Mouse (Mus musculus) embryonic facial prominence, embryonic 14.5 days (tissue): Measurements from ENCODE around the gene Glrp1. TPM values are rescaled to one million over a fixed set of nuclear protein-coding genes. Genes with fewer than 3 reads are reported as not detected.

Experiments used
- ATAC-seq: fragments of 200-750 bp; cut with Nextera tagmentation; 2 replicates; pipeline ENCODE4 v1.8.0; 2017; ENCODE audit warnings: low read depth, moderate number of reproducible peaks, moderate TSS enrichment
- DNase-seq: peaks from one replicate; pipeline ENCODE4 v3.0.0-alpha.2; 2015; ENCODE audit warnings: low spot score
- H3K27ac ChIP-seq: fragments of 300-500 bp; sonication (generic); replicated peaks from 2 replicates; pipeline ENCODE4 v1.5.1; 2014; ENCODE audit warnings: low read depth, mild to moderate bottlenecking, low read length, moderate library complexity
- H3K27me3 ChIP-seq: fragments of 300-500 bp; sonication (generic); replicated peaks from 2 replicates; pipeline ENCODE4 v1.6.1; 2014; ENCODE audit warnings: low read length; ENCODE audit not compliant: control insufficient read depth, insufficient read depth
- H3K36me3 ChIP-seq: fragments of 300-500 bp; sonication (generic); 2 replicates; pipeline ENCODE4 v1.6.1; 2014; ENCODE audit warnings: low read length, mixed read lengths; ENCODE audit not compliant: control insufficient read depth, insufficient read depth
- H3K4me1 ChIP-seq: fragments of 300-500 bp; sonication (generic); 2 replicates; pipeline ENCODE4 v1.6.1; 2014; ENCODE audit warnings: antibody characterized with exemption, low read length; ENCODE audit not compliant: control insufficient read depth, insufficient read depth
- H3K4me2 ChIP-seq: fragments of 300-500 bp; sonication (generic); 2 replicates; pipeline ENCODE4 v1.6.1; 2014; ENCODE audit warnings: low read depth, mild to moderate bottlenecking, low read length, moderate library complexity, mixed read lengths
- H3K4me3 ChIP-seq: fragments of 300-500 bp; sonication (generic); 2 replicates; pipeline ENCODE4 v1.5.1; 2014; ENCODE audit warnings: low read depth, mild to moderate bottlenecking, low read length
- H3K9ac ChIP-seq: fragments of 300-500 bp; sonication (generic); 2 replicates; pipeline ENCODE4 v1.6.1; 2014; ENCODE audit warnings: low read depth, mild to moderate bottlenecking, low read length, moderate library complexity, mixed read lengths
- H3K9me3 ChIP-seq: fragments of 300-500 bp; sonication (generic); 2 replicates; pipeline ENCODE4 v1.6.1; 2016; ENCODE audit warnings: low read length; ENCODE audit not compliant: control insufficient read depth
- WGBS: fragments of 180-500 bp; shearing (Covaris S2); extraction: QIAGEN DNeasy Blood & Tissue Kit; methylation state at CpG from one replicate; pipeline ENCODE4 v1.1.7; 2014; 5-methylcytosine and 5-hydroxymethylcytosine counted together
- polyA plus RNA-seq: library from polyadenylated mRNA; unstranded; fragments of >200 nt; fragmentation: Nextera tagmentation; extraction: Ambion mirVana; gene quantifications from 2 replicates; pipeline ENCODE4 v1.2.1, GENCODE M21; 2014

Gene Glrp1
- polyA plus RNA-seq, 1 experiment from 2014 or later, result not detected

DNA sequence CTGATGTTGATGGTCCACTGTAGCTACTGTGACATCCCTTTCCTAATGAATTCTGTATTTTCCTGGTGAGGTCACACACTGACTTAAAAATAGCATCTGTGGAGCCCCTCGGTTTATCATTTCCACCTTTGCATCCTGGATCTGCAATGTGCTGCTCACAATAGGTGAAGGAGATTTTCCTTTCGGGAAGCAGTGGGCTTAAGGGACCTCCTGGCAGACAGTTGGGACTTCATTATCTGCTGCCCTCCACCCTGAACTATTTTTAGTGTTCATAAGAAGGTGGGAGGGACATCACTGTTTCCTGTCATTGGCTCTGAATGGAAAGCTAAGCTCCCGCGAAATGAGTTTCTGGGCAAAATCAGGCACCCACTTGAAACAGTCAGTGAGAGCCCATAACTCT is 20.9 kb downstream of the Glrp1 start:
- no peak overlapping the region for H3K4me3 ChIP-seq
- H3K27me3 ChIP-seq, result no peaks in the 10 kb centered on the region
- no peak for ATAC-seq
- H3K36me3 ChIP-seq, result no peaks in the 10 kb centered on the region
- no peaks in the 10 kb centered on the region for H3K9me3 ChIP-seq
- DNase-seq, result no peak
- no peaks in the 10 kb centered on the region for H3K4me1 ChIP-seq
- no peak overlapping the region for H3K4me2 ChIP-seq
- H3K27ac ChIP-seq, result no peak overlapping the region
- 65% methylated on average over 4 of the region's 4 CpGs for WGBS
- H3K9ac ChIP-seq, result no peak overlapping the region

DNA sequence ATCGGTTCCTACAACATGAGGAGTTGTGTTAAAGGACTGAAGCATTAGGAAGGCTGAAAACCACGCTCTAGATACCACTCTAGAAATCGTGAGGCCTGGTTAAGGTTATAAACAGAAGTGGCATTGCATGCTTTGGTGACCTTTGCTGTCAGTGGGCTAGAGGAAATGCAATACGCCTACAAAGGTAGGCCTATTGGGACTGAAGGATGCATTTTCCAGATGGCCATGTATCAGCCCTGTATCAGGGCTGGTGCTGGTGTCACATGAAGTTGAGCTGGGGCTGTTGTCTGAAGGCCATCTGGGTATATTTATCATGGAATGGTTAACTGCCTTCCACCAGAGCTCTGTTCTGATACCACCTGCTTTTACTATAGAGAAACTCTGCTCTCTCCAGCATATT is 23.5 kb downstream of the Glrp1 start:
- no peaks in the 10 kb centered on the region for H3K36me3 ChIP-seq
- no peak overlapping the region for H3K9ac ChIP-seq
- no peaks in the 10 kb centered on the region for H3K27me3 ChIP-seq
- no peaks in the 10 kb centered on the region for H3K4me1 ChIP-seq
- no peak overlapping the region for H3K4me2 ChIP-seq
- 54% methylated on average over 4 of the region's 4 CpGs for WGBS
- no peak overlapping the region for H3K27ac ChIP-seq
- H3K9me3 ChIP-seq, result no peaks in the 10 kb centered on the region
- no peak overlapping the region for H3K4me3 ChIP-seq
- no peak for ATAC-seq
- no peak for DNase-seq

GRCm38 (mm10) chr1:88484059-88484458 is 25.8 kb downstream of the Glrp1 start:
- Histone ChIP-seq H3K4me3 (no peak overlapping the region), H3K9ac (no peak overlapping the region), H3K4me2 (no peak overlapping the region), H3K27ac (no peak overlapping the region), H3K4me1 (no peaks in the 10 kb centered on the region), H3K36me3 (no peaks in the 10 kb centered on the region), H3K27me3 (no peaks in the 10 kb centered on the region), H3K9me3 (no peaks in the 10 kb centered on the region)
- ATAC-seq, result no peak
- no peak for DNase-seq
- WGBS, result 75% methylated on average over 4 of the region's 4 CpGs

GRCm38 (mm10) chr1:88482142-88483099 is 27.4 kb downstream of the Glrp1 start:
- H3K9me3 ChIP-seq, result no peaks in the 10 kb centered on the region
- ATAC-seq (no peak), DNase-seq (no peak)
- 74% methylated on average over 17 of the region's 17 CpGs for WGBS
- no peak overlapping the region for H3K9ac ChIP-seq
- H3K27me3 ChIP-seq, result no peaks in the 10 kb centered on the region
- H3K4me2 ChIP-seq, result no peak overlapping the region
- H3K4me1 ChIP-seq, result no peaks in the 10 kb centered on the region
- no peak overlapping the region for H3K27ac ChIP-seq
- no peaks in the 10 kb centered on the region for H3K36me3 ChIP-seq
- H3K4me3 ChIP-seq, result no peak overlapping the region

DNA sequence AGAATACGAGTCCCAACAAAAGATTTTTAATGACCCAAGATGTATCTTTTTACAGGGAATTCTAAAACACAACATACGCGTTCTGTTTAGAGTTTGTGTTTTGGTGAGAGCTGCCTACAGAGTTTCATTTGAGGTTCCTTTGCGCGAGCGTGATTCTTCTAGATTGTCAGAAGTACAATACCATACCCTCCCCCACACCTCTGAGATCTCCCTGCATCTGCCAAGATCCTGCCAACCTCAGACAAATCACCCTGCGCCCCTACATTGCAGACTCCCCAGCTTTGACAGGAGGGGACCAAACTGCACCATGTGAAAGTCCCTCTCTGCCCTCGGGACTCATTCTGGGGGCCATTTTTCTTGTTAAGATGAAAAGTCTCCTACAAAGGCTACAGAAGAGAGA is 29.3 kb downstream of the Glrp1 start:
- H3K27ac ChIP-seq, result no peak overlapping the region
- no peak for DNase-seq
- WGBS, result 82% methylated on average over 8 of the region's 8 CpGs
- no peak overlapping the region for H3K4me2 ChIP-seq
- no peaks in the 10 kb centered on the region for H3K27me3 ChIP-seq
- no peak overlapping the region for H3K9ac ChIP-seq
- no peak for ATAC-seq
- H3K4me3 ChIP-seq, result no peak overlapping the region
- H3K9me3 ChIP-seq, result no peaks in the 10 kb centered on the region
- H3K36me3 ChIP-seq, result no peaks in the 10 kb centered on the region
- no peaks in the 10 kb centered on the region for H3K4me1 ChIP-seq

DNA sequence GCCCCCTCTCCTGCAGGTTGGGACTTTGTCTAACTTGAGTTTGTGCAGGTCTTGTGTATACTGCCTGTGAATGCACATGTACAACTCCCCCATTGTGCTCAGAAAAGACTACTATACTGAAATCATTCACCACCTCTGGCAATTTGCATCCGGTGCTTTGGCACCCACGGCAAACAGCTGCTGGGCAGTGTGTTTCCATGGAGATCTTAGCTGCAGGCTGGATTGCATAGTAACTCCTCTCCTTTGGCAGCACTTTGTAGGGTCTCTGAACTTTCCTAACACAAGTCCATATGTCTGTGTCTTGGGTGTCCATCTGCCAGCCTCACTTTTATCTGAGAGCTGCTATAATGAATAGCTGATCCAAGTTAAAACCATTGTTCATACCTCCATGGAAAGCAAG is 31.7 kb downstream of the Glrp1 start:
- Histone ChIP-seq H3K27me3 (no peaks in the 10 kb centered on the region), H3K4me3 (no peak overlapping the region), H3K36me3 (no peaks in the 10 kb centered on the region), H3K27ac (no peak overlapping the region), H3K9me3 (no peaks in the 10 kb centered on the region), H3K4me1 (peaks cover 18% of the 10 kb centered on the region), H3K9ac (no peak overlapping the region), H3K4me2 (no peak overlapping the region)
- no peak for ATAC-seq
- no peak for DNase-seq
- 32% methylated on average over 2 of the region's 2 CpGs for WGBS

DNA sequence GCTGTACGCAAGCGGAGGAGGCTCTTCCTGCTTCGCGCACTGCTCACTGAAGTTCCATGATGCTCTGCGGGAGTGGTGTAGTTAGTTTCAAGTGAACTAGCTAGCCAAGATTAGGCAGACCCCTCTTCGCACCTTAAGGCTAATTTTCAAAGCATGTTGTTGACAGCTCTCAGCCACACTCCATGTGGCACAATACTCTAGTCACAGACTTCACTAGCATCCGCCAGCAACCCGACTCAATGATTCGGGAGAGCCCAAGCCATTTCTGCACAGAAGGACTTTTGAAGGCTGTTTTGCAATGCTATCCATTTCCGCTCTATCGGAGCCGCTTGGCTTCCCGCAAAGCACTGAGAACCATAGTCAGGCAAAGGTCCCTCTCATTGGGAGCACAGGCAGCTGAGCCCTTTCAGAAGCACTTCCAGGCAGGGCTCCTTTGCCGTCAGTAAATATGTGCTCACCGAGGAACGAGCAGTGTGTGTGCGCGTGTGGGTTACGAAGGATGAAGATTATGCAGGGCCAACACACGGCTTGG is 33.2 kb downstream of the Glrp1 start:
- H3K9me3 ChIP-seq, result no peaks in the 10 kb centered on the region
- H3K4me2 ChIP-seq, result no peak overlapping the region
- DNase-seq (no peak), ATAC-seq (no peak)
- H3K9ac ChIP-seq, result no peak overlapping the region
- H3K27ac ChIP-seq, result no peak overlapping the region
- 90% methylated on average over 20 of the region's 20 CpGs for WGBS
- peaks cover 18% of the 10 kb centered on the region for H3K4me1 ChIP-seq
- H3K27me3 ChIP-seq, result no peaks in the 10 kb centered on the region
- H3K36me3 ChIP-seq, result no peaks in the 10 kb centered on the region
- no peak overlapping the region for H3K4me3 ChIP-seq

GRCm38 (mm10) chr1:88475502-88475953 is 34.3 kb downstream of the Glrp1 start:
- Histone ChIP-seq H3K4me1 (peaks cover 18% of the 10 kb centered on the region), H3K4me2 (no peak overlapping the region), H3K27ac (no peak overlapping the region), H3K4me3 (no peak overlapping the region), H3K9ac (no peak overlapping the region), H3K9me3 (no peaks in the 10 kb centered on the region), H3K36me3 (no peaks in the 10 kb centered on the region), H3K27me3 (no peaks in the 10 kb centered on the region)
- DNase-seq (peak; percentile 54), ATAC-seq (no peak)
- 14% methylated on average over 8 of the region's 8 CpGs for WGBS
